Mouse (Mus musculus) heart, adult 2 months (tissue): ENCODE results near the gene Zfp423.

Source experiments
- CTCF ChIP-seq: fragments of 200-600 bp; IDR thresholded peaks from 2 replicates; pipeline ENCODE4 v1.8.1; 2022; ENCODE audit warnings: antibody characterized with exemption, mild to moderate bottlenecking, moderate library complexity
- EP300 ChIP-seq: fragments of 200-500 bp; IDR thresholded peaks from 2 replicates; pipeline ENCODE4 v1.6.1; 2011; ENCODE audit warnings: low read depth, low read length, control low read depth; ENCODE audit not compliant: insufficient read depth
- POLR2A ChIP-seq: fragments of 200-500 bp; IDR thresholded peaks from 2 replicates; pipeline ENCODE4 v1.6.1; 2011; ENCODE audit warnings: mild to moderate bottlenecking, low read depth, low read length, control low read depth; ENCODE audit not compliant: insufficient read depth

DNA sequence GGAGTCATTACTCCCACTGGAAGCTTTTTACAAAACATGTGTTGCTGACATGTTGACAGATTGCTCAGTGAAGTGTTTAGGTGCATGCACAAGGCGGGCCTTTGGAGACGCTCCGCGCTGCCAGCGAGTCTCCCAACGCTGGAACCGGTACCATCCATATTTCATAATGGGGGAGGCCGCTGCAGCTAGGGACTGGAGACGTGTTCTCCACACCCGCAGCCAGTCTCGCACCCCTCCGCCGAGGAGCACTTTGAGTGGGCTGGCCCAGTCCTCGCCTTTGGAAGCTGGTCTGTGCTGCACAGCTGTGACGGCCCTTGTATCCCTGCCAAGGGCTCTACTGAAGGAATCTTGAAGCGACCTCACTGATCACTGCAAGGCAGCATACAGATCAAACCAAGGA lies 122.5 kb downstream of the Zfp423 start:
- TF ChIP-seq CTCF (no peak), EP300 (no peak), POLR2A (no peak)
